Mouse (Mus musculus) hindbrain, embryonic 13.5 days (tissue): ENCODE measurements at regions not wholly inside any gene's neighbourhood (a gene's known extent, or its start where the extent isn't known, plus 50 kb on each side); places are given as distances from the start of the nearest gene placed in this dataset.
A peak's percentile ranks its signal among the peaks of the same experiment; 100 is the strongest.

Source experiments
- ATAC-seq: fragments of 200-750 bp; cut with Nextera tagmentation; 2 replicates; pipeline ENCODE4 v1.8.0; 2017; ENCODE audit warnings: moderate TSS enrichment; ENCODE audit not compliant: low FRiP score
- H3K27ac ChIP-seq: fragments of 300-500 bp; sonication (generic); 2 replicates; pipeline ENCODE4 v1.5.1; 2015; ENCODE audit warnings: inconsistent platforms, mild to moderate bottlenecking, moderate library complexity
- H3K27me3 ChIP-seq: fragments of 300-500 bp; sonication (generic); 2 replicates; pipeline ENCODE4 v1.6.1; 2015; ENCODE audit warnings: mild to moderate bottlenecking, inconsistent platforms
- H3K36me3 ChIP-seq: fragments of 300-500 bp; sonication (generic); 2 replicates; pipeline ENCODE4 v1.6.1; 2015; ENCODE audit warnings: mild to moderate bottlenecking, inconsistent platforms
- H3K4me1 ChIP-seq: fragments of 300-500 bp; sonication (generic); replicated peaks from 2 replicates; pipeline ENCODE4 v1.6.1; 2015; ENCODE audit warnings: inconsistent platforms
- H3K4me2 ChIP-seq: fragments of 300-500 bp; sonication (generic); 2 replicates; pipeline ENCODE4 v1.6.1; 2015; ENCODE audit warnings: inconsistent platforms, mild to moderate bottlenecking, moderate library complexity
- H3K4me3 ChIP-seq: fragments of 300-500 bp; sonication (generic); 2 replicates; pipeline ENCODE4 v1.5.1; 2015; ENCODE audit warnings: mild to moderate bottlenecking, inconsistent platforms
- H3K9ac ChIP-seq: fragments of 300-500 bp; sonication (generic); 2 replicates; pipeline ENCODE4 v1.6.1; 2015; ENCODE audit warnings: mild to moderate bottlenecking, inconsistent platforms
- H3K9me3 ChIP-seq: fragments of 300-500 bp; sonication (generic); 2 replicates; pipeline ENCODE4 v1.6.1; 2016; ENCODE audit warnings: inconsistent platforms
- WGBS: fragments of 180-500 bp; shearing (Covaris S2); methylation state at CpG from one replicate; pipeline ENCODE4 v1.1.7; 2015; 5-methylcytosine and 5-hydroxymethylcytosine counted together

GRCm38 (mm10) chr6:18648898-18649591 is 134.4 kb upstream of the Cttnbp2 start:
- Histone ChIP-seq H3K36me3 (no peaks in the 10 kb centered on the region), H3K27me3 (no peaks in the 10 kb centered on the region), H3K27ac (no peak overlapping the region), H3K9ac (no peak overlapping the region), H3K4me3 (no peak overlapping the region), H3K4me1 (no peaks in the 10 kb centered on the region), H3K4me2 (no peak overlapping the region), H3K9me3 (no peaks in the 10 kb centered on the region)
- WGBS: 75% methylated on average over 5 of the region's 5 CpGs
- no peak for ATAC-seq

GRCm38 (mm10) chr6:18651319-18651718 is 136.7 kb upstream of the Cttnbp2 start:
- no peak overlapping the region for H3K4me3 ChIP-seq
- H3K9me3 ChIP-seq: no peaks in the 10 kb centered on the region
- H3K9ac ChIP-seq: no peak overlapping the region
- no peak overlapping the region for H3K4me2 ChIP-seq
- WGBS: 75% methylated on average over 3 of the region's 3 CpGs
- H3K4me1 ChIP-seq: no peaks in the 10 kb centered on the region
- no peak overlapping the region for H3K27ac ChIP-seq
- ATAC-seq: no peak
- H3K27me3 ChIP-seq: no peaks in the 10 kb centered on the region
- H3K36me3 ChIP-seq: no peaks in the 10 kb centered on the region

- H3K4me2 ChIP-seq: no peak overlapping the region
- H3K36me3 ChIP-seq: no peaks in the 10 kb centered on the region
- H3K27ac ChIP-seq: no peak overlapping the region
- ATAC-seq: no peak
- H3K4me1 ChIP-seq: no peaks in the 10 kb centered on the region; the same call in 1 of the 2 replicates
- no peaks in the 10 kb centered on the region for H3K9me3 ChIP-seq
- no peak overlapping the region for H3K4me3 ChIP-seq
- WGBS: 82% methylated on average over 12 of the region's 12 CpGs
- no peak overlapping the region for H3K9ac ChIP-seq
- H3K27me3 ChIP-seq: no peaks in the 10 kb centered on the region
These were observed 137.5 kb upstream of the Cttnbp2 start for GRCm38 (mm10) chr6:18652006-18652601.

- no peaks in the 10 kb centered on the region for H3K36me3 ChIP-seq
- H3K4me2 ChIP-seq: no peak overlapping the region
- H3K9ac ChIP-seq: no peak overlapping the region
- H3K27ac ChIP-seq: no peak overlapping the region
- 44% methylated on average over 6 of the region's 6 CpGs for WGBS
- H3K27me3 ChIP-seq: no peaks in the 10 kb centered on the region
- H3K4me3 ChIP-seq: no peak overlapping the region
- H3K4me1 ChIP-seq: no peaks in the 10 kb centered on the region; the same call in 1 of the 2 replicates
- no peak for ATAC-seq
- H3K9me3 ChIP-seq: no peaks in the 10 kb centered on the region
These were observed 139.6 kb upstream of the Cttnbp2 start for GRCm38 (mm10) chr6:18654275-18654674.

- Histone ChIP-seq H3K9ac (no peak overlapping the region), H3K27ac (no peak overlapping the region), H3K4me2 (no peak overlapping the region), H3K27me3 (no peaks in the 10 kb centered on the region), H3K36me3 (no peaks in the 10 kb centered on the region), H3K4me3 (no peak overlapping the region), H3K9me3 (no peaks in the 10 kb centered on the region), H3K4me1 (no peaks in the 10 kb centered on the region; the same call in 1 of the 2 replicates)
- 59% methylated on average over 4 of the region's 4 CpGs for WGBS
- no peak for ATAC-seq
These were observed 141.6 kb upstream of the Cttnbp2 start for GRCm38 (mm10) chr6:18656202-18656601.

- Histone ChIP-seq H3K27me3 (no peaks in the 10 kb centered on the region), H3K9me3 (no peaks in the 10 kb centered on the region), H3K4me1 (no peaks in the 10 kb centered on the region; the same call in 1 of the 2 replicates), H3K4me3 (no peak overlapping the region), H3K9ac (no peak overlapping the region), H3K36me3 (no peaks in the 10 kb centered on the region), H3K27ac (no peak overlapping the region), H3K4me2 (no peak overlapping the region)
- 66% methylated on average over 7 of the region's 7 CpGs for WGBS
- ATAC-seq: peak; percentile 38; the same call in 1 of the 2 replicates
These were observed 142.2 kb upstream of the Cttnbp2 start for GRCm38 (mm10) chr6:18656772-18657401.

GRCm38 (mm10) chr6:18664687-18665086 is 150.0 kb upstream of the Cttnbp2 start:
- WGBS: 89% methylated on average over 4 of the region's 4 CpGs
- H3K27me3 ChIP-seq: no peaks in the 10 kb centered on the region
- H3K4me3 ChIP-seq: no peak overlapping the region
- no peak overlapping the region for H3K9ac ChIP-seq
- H3K27ac ChIP-seq: no peak overlapping the region
- H3K4me2 ChIP-seq: no peak overlapping the region
- H3K9me3 ChIP-seq: no peaks in the 10 kb centered on the region
- no peak for ATAC-seq
- no peaks in the 10 kb centered on the region for H3K36me3 ChIP-seq
- no peaks in the 10 kb centered on the region for H3K4me1 ChIP-seq

GRCm38 (mm10) chr6:18665992-18666391 is 151.3 kb upstream of the Cttnbp2 start:
- Histone ChIP-seq H3K4me1 (no peaks in the 10 kb centered on the region), H3K4me2 (no peak overlapping the region), H3K27me3 (no peaks in the 10 kb centered on the region), H3K4me3 (no peak overlapping the region), H3K36me3 (no peaks in the 10 kb centered on the region), H3K9ac (no peak overlapping the region), H3K27ac (no peak overlapping the region), H3K9me3 (no peaks in the 10 kb centered on the region)
- 52% methylated on average over 4 of the region's 4 CpGs for WGBS
- no peak; the same call in 1 of the 2 replicates for ATAC-seq

- H3K9ac ChIP-seq: no peak overlapping the region
- no peaks in the 10 kb centered on the region for H3K36me3 ChIP-seq
- H3K27ac ChIP-seq: no peak overlapping the region
- WGBS: 83% methylated on average over 4 of the region's 4 CpGs
- H3K4me1 ChIP-seq: no peaks in the 10 kb centered on the region
- H3K27me3 ChIP-seq: no peaks in the 10 kb centered on the region
- no peak for ATAC-seq
- no peaks in the 10 kb centered on the region for H3K9me3 ChIP-seq
- no peak overlapping the region for H3K4me3 ChIP-seq
- no peak overlapping the region for H3K4me2 ChIP-seq
These were observed 151.9 kb upstream of the Cttnbp2 start for GRCm38 (mm10) chr6:18666543-18666942.

GRCm38 (mm10) chr6:18670677-18671076 is 156.0 kb upstream of the Cttnbp2 start:
- Histone ChIP-seq H3K9me3 (no peaks in the 10 kb centered on the region), H3K27ac (no peak overlapping the region), H3K36me3 (no peaks in the 10 kb centered on the region), H3K9ac (no peak overlapping the region), H3K27me3 (no peaks in the 10 kb centered on the region), H3K4me3 (no peak overlapping the region), H3K4me1 (no peaks in the 10 kb centered on the region), H3K4me2 (no peak overlapping the region)
- ATAC-seq: no peak
- 89% methylated on average over 1 of the region's 1 CpGs for WGBS

- Histone ChIP-seq H3K4me2 (no peak overlapping the region), H3K4me1 (no peaks in the 10 kb centered on the region), H3K9me3 (no peaks in the 10 kb centered on the region), H3K36me3 (no peaks in the 10 kb centered on the region), H3K9ac (no peak overlapping the region), H3K27ac (no peak overlapping the region), H3K4me3 (no peak overlapping the region), H3K27me3 (no peaks in the 10 kb centered on the region)
- 49% methylated on average over 5 of the region's 5 CpGs for WGBS
- no peak for ATAC-seq
These were observed 160.1 kb upstream of the Cttnbp2 start for GRCm38 (mm10) chr6:18674584-18675250.

GRCm38 (mm10) chr6:18677131-18677530 is 162.5 kb upstream of the Cttnbp2 start:
- Histone ChIP-seq H3K4me3 (no peak overlapping the region), H3K9ac (no peak overlapping the region), H3K4me2 (no peak overlapping the region), H3K9me3 (no peaks in the 10 kb centered on the region), H3K4me1 (0 out of 2 replicates have a peak, but pooled peaks cover 2% of the 10 kb centered on the region), H3K36me3 (no peaks in the 10 kb centered on the region), H3K27me3 (no peaks in the 10 kb centered on the region), H3K27ac (no peak overlapping the region)
- ATAC-seq: no peak
- WGBS: 90% methylated on average over 4 of the region's 4 CpGs
